Mouse (Mus musculus): ENCODE results near the gene Ghrl. TPM values are rescaled to one million over a fixed set of nuclear protein-coding genes. Genes with fewer than 3 reads are reported as not detected.

Gene Ghrl
- total and polyA plus RNA-seq, 2 experiments from 2014 or later = 0.51 TPM; not detected in 1

GRCm38 (mm10) chr6:113743111-113743510, 23.4 kb upstream of the Ghrl start:
- no peak for TF ChIP-seq CTCF (IDR thresholded peaks at IDR 0.05; ENCODE audit: low read depth)
- no peaks in the 10 kb centered on the region for H3K9me3 ChIP-seq (ENCODE audit: low read length)
- no peak overlapping the region for H3K4me3 ChIP-seq (ENCODE audit: low read length)
- no peak overlapping the region for H3K4me2 ChIP-seq (ENCODE audit: low read depth, low read length)
- no peak for DNase-seq (ENCODE audit: low spot score)
- no peak overlapping the region for H3K9ac ChIP-seq (replicated peaks; ENCODE audit: low read length)
- no peak for ATAC-seq
- 58% methylated on average over 1 of the region's 1 CpGs for WGBS
- 0 out of 2 replicates have a peak, but pooled peaks cover 5% of the 10 kb centered on the region for H3K4me1 ChIP-seq (ENCODE audit: insufficient read depth, low read length)
- H3K36me3 ChIP-seq (ENCODE audit: insufficient read depth, low read length) = peaks cover 14% of the 10 kb centered on the region
- H3K27ac ChIP-seq = no peak overlapping the region
- no peaks in the 10 kb centered on the region for H3K27me3 ChIP-seq (ENCODE audit: insufficient read depth, low read length)

- H3K4me3 ChIP-seq (ENCODE audit: low read length) = no peak overlapping the region
- no peak for ATAC-seq
- no peak overlapping the region for H3K4me2 ChIP-seq (ENCODE audit: low read depth, low read length)
- H3K36me3 ChIP-seq (ENCODE audit: insufficient read depth, low read length) = peaks cover 11% of the 10 kb centered on the region
- 0 out of 2 replicates have a peak, but pooled peaks cover 5% of the 10 kb centered on the region for H3K4me1 ChIP-seq (ENCODE audit: insufficient read depth, low read length)
- H3K9me3 ChIP-seq (ENCODE audit: low read length) = no peaks in the 10 kb centered on the region
- DNase-seq (ENCODE audit: low spot score) = no peak
- no peak overlapping the region for H3K9ac ChIP-seq (replicated peaks; ENCODE audit: low read length)
- TF ChIP-seq CTCF (IDR thresholded peaks at IDR 0.05; ENCODE audit: low read depth) = no peak
- WGBS = 78% methylated on average over 1 of the region's 1 CpGs
- H3K27ac ChIP-seq = no peak overlapping the region
- H3K27me3 ChIP-seq (ENCODE audit: insufficient read depth, low read length) = no peaks in the 10 kb centered on the region
These were observed 22.6 kb upstream of the Ghrl start for GRCm38 (mm10) chr6:113742321-113742720.

- no peak for ATAC-seq
- DNase-seq (ENCODE audit: low spot score) = no peak
- Histone ChIP-seq H3K27me3 (ENCODE audit: insufficient read depth, low read length) (no peaks in the 10 kb centered on the region), H3K9ac (replicated peaks; ENCODE audit: low read length) (no peak overlapping the region), H3K9me3 (ENCODE audit: low read length) (no peaks in the 10 kb centered on the region), H3K4me1 (ENCODE audit: insufficient read depth, low read length) (0 out of 2 replicates have a peak, but pooled peaks cover 5% of the 10 kb centered on the region), H3K4me3 (ENCODE audit: low read length) (no peak overlapping the region), H3K4me2 (ENCODE audit: low read depth, low read length) (no peak overlapping the region), H3K27ac (no peak overlapping the region), H3K36me3 (ENCODE audit: insufficient read depth, low read length) (peaks cover 10% of the 10 kb centered on the region)
- TF ChIP-seq CTCF (IDR thresholded peaks at IDR 0.05; ENCODE audit: low read depth) = no peak
- WGBS = 71% methylated on average over 2 of the region's 2 CpGs
These were observed 21.7 kb upstream of the Ghrl start for GRCm38 (mm10) chr6:113741425-113741824.

- Histone ChIP-seq H3K27ac (peak within 1 kb of the TSS; percentile 72), H3K4me2 (ENCODE audit: low read depth, low read length) (peak within 1 kb of the TSS; percentile 81), H3K4me1 (ENCODE audit: insufficient read depth, low read length) (0 out of 2 replicates have a peak, but pooled peaks cover 5% of the 10 kb centered on the region), H3K9me3 (ENCODE audit: low read length) (no peaks in the 10 kb centered on the region), H3K36me3 (ENCODE audit: insufficient read depth, low read length) (peaks cover 19% of the 10 kb centered on the region), H3K27me3 (ENCODE audit: insufficient read depth, low read length) (no peaks in the 10 kb centered on the region), H3K9ac (replicated peaks; ENCODE audit: low read length) (peak within 1 kb of the TSS; percentile 69), H3K4me3 (ENCODE audit: low read length) (peak within 1 kb of the TSS; percentile 77)
- 6% methylated on average over 41 of the region's 41 CpGs for WGBS
- DNase-seq (ENCODE audit: low spot score) = peak; percentile 95
- TF ChIP-seq CTCF (IDR thresholded peaks at IDR 0.05; ENCODE audit: low read depth) = 0 out of 2 replicates have a peak, but pooled peaks have one; percentile 1
- peak; percentile 91 for ATAC-seq
These were observed 20.8 kb upstream of the Ghrl start, which contains the start of gene Sec13 for GRCm38 (mm10) chr6:113740236-113741217. Gene Sec13 (minus strand): TSS chr6:113740743.

GRCm38 (mm10) chr6:113737318-113738046, 17.8 kb upstream of the Ghrl start:
- peaks cover 34% of the 10 kb centered on the region for H3K36me3 ChIP-seq (ENCODE audit: insufficient read depth, low read length)

DNA sequence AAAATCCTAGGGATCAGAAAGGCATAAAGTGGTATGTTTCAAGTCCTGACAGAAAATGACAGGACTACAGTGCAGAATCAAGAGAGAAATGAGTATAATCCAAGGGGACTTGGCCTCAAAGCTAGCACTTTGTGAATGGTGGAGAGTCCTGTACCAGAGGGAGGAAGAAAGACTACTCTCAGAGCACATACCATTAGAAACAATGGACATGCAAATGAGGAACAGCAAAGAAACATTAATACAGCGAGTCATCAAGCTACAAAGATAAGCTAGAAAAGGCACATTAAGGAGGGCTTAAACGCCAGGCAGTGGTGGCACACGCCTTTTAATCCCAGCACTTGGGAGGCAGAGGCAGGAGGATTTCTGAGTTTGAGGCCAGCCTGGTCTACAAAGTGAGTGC, 11.6 kb upstream of the Ghrl start:
- Histone ChIP-seq H3K36me3 (ENCODE audit: insufficient read depth, low read length) (peaks cover 74% of the 10 kb centered on the region), H3K9ac (replicated peaks; ENCODE audit: low read length) (no peak overlapping the region), H3K9me3 (ENCODE audit: low read length) (no peaks in the 10 kb centered on the region), H3K4me3 (ENCODE audit: low read length) (no peak overlapping the region), H3K27ac (no peak overlapping the region), H3K27me3 (ENCODE audit: insufficient read depth, low read length) (no peaks in the 10 kb centered on the region), H3K4me2 (ENCODE audit: low read depth, low read length) (no peak overlapping the region), H3K4me1 (ENCODE audit: insufficient read depth, low read length) (no peaks in the 10 kb centered on the region)
- no peak for TF ChIP-seq CTCF (IDR thresholded peaks at IDR 0.05; ENCODE audit: low read depth)
- 91% methylated on average over 3 of the region's 3 CpGs for WGBS
- DNase-seq (ENCODE audit: low spot score) (no peak), ATAC-seq (no peak)

More at GRCm38 (mm10) chr6:113737318-113738046, 17.8 kb upstream of the Ghrl start:
- no peaks in the 10 kb centered on the region for H3K27me3 ChIP-seq (ENCODE audit: insufficient read depth, low read length)
- no peak overlapping the region for H3K9ac ChIP-seq (replicated peaks; ENCODE audit: low read length)
- 94% methylated on average over 9 of the region's 9 CpGs for WGBS
- no peak overlapping the region for H3K4me2 ChIP-seq (ENCODE audit: low read depth, low read length)
- DNase-seq (ENCODE audit: low spot score) (no peak), ATAC-seq (no peak)
- no peak overlapping the region for H3K4me3 ChIP-seq (ENCODE audit: low read length)
- 0 out of 2 replicates have a peak, but pooled peaks cover 5% of the 10 kb centered on the region for H3K4me1 ChIP-seq (ENCODE audit: insufficient read depth, low read length)
- H3K9me3 ChIP-seq (ENCODE audit: low read length) = no peaks in the 10 kb centered on the region
- TF ChIP-seq CTCF (IDR thresholded peaks at IDR 0.05; ENCODE audit: low read depth) = no peak
- H3K27ac ChIP-seq = no peak overlapping the region
